Mouse (Mus musculus) layer of hippocampus, adult 11-12 months (tissue): Measurements from ENCODE around the gene Derl2.
A peak's percentile ranks its signal among the peaks of the same experiment; 100 is the strongest.

Experiments
- DNase-seq: peaks from one replicate; pipeline ENCODE4 v3.0.0; 2022; ENCODE audit warnings: low spot score

Derl2 gene

DNA sequence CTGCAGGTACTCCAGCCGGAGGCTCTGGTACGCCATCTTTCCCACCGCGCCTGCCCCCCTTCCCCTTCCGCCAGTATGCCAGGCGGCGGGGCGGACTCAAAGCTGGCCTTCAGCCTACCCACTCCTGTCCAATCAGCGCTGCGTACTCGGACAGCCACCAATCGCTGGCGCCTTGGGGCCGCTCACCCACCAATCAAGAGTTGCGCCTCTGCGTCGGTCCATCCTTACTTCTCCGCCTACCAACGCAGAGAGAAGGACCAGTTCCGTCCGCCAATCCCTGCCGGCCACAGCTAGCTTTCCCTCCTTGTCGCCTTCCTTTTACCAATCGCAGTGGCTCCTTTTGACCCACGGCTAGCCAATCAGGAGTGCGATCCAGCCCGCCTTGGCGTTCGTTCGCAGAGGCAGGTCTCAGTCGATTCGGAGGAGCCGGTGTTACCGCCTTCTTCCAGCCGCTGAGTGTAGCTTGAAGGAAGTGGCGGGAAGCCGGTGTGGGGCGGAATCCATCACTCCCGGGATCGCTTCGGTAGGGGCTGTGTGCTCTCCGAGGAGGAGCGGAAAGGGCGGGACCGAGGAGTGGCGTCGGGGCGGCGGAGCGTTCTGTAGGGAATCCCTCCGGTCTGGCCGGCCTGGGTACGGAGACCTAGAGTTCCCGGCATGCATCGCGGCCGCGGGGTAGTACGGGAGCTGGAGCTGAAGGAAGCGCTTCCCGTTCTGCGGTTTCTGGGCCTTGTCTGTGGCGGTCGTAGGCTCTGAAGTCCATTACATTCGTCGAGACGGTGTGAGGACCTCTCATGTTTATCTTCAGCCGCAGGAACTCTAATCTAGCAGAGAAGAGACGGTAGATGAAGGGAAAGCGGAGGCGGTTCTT is at the start of gene Derl2, which contains the start of gene Mis12:
TSS of gene Derl2 (minus strand) at position 641 of the 868 bp plus-strand sequence.
TSS of gene Mis12 (plus strand) at position 411 of the 868 bp plus-strand sequence.
- DNase-seq = peak; percentile 99

DNA sequence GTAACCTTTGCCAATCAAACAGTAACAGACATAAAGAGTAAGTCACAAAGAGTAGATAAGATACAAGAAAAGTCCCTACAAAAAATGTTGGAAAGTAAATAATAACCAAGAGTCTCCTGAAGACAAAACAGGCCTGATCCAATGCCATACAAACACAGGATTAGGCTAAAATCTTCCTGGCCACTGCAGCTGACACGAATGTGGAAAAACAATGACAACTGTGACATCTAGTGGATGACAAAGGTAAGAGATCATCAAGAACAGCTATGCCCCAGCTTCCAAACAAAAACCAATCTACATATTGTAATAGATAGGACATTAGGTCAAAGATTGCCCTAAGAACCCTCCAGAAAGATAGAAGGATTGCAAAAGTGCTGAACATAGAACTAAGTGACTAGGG is 32.9 kb upstream of the Derl2 start:
- no peak for DNase-seq

DNA sequence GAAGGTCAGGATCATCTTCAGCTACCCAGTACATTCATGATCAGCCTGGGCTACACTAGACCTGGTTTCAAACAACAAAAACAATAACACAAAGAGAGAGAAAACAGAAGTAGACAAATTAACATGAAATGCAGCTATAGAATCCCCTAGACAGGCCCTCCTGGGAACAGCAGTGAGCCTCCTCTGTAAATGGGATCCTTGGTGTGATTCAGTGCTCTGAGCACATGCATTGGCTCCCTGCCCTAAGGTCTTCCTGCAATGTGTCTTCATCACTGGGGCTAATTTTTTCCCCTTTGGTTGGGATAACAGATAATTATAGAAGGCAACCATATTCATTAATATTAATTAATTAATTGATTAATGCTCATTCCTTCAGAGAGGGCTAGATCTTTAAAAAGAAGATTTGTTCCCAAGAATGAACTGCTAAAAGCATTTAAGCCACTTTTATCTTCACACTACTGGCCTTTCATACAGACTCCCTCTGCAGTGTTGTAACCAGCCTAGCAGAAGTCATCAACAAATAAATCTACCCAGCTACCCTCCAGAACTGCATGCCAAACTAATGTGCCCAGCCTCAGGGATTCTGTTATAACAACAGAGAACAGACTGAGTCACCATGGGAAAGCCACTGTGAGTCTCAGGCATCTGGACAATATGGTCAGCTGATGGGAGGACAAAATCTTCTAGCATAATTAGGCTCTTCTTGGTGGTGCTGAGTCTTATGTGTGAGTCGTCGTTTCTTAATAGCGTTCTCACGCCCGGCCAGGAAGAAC is 20.1 kb upstream of the Derl2 start:
- no peak for DNase-seq

DNA sequence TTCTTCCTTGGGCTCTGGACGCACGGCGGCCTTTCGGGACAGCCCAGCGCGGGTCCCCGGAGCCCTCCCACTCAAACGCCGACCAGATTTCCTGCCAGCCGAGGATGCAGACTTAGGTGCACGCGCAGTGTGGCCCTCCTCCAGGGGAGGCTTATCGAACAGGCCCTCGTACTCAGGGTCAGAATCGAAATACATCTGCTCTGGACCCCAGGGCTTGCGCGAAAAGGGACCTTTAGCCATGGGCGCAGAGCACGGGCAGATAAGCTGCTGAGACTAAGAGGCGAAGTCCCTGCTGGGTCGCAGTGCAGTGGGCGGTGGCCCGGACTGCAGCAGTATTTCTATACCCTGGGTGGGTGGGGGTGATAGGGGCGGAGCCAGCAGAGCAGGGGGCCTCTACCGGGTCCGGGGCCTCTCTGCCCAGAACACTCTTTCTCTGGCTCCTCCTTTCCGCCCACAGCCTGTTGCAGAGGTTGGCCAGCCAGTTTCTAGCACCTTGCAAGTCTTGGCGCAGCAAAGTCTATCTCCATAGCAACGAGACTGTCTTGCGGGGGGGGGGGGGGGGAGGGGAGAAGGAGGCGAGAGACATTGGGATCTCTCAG is 13.6 kb upstream of the Derl2 start, which contains the start of gene 6330403K07Rik:
TSS of gene 6330403K07Rik (minus strand) at position 351 of the 599 bp plus-strand sequence.
- DNase-seq = peak; percentile 48

DNA sequence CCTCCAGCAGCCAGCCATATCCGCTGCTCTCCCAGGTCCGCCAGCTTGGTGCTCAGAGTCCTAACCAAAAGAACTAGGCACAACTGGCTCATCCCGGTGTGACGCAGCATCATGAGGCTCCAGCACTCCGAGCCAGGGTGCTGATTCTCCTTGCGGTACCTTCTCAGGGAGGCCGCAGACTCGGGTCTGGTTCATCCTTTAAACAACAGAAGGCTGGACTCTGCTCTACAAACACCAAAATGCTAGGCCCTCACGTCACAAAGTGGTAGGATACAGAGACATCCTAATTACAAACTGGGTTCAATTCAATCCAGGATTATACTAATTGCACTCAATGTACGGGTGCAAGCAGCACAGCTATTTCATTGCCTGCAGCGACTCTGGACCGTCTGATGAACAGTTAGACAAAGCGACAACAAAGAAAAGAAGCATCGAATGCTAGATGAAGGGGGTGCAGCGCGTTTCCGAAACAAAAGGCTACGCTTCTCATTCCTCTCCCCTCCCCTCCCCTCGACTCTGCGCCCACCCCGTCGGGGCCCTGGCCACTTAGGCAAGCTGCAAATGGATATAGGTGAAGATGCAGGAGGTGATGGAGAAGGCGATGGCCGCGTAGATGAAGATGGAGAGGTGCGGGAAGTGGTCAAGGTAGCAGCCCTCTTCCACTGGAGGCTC is 13.0 kb upstream of the Derl2 start:
- peak; percentile 38 for DNase-seq

DNA sequence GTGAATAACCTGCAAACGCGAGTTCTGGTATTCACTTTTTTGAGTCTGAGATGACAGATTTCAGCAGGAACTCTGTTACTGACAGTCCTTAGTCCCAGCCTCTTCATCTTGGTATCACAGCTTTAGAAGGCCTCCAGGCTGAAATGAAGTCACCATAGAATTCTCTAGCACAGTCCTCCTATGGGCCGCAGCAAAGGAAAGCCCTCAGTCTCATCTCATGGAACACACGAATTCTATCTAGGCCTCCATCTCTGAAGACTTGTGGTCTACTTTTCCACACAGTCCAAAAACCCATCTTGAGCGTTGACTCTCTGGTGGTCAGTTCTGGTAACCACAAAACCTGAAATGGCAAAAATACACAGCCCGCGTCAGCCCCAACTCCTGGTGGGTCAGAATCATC is 12.4 kb upstream of the Derl2 start:
- no peak for DNase-seq

DNA sequence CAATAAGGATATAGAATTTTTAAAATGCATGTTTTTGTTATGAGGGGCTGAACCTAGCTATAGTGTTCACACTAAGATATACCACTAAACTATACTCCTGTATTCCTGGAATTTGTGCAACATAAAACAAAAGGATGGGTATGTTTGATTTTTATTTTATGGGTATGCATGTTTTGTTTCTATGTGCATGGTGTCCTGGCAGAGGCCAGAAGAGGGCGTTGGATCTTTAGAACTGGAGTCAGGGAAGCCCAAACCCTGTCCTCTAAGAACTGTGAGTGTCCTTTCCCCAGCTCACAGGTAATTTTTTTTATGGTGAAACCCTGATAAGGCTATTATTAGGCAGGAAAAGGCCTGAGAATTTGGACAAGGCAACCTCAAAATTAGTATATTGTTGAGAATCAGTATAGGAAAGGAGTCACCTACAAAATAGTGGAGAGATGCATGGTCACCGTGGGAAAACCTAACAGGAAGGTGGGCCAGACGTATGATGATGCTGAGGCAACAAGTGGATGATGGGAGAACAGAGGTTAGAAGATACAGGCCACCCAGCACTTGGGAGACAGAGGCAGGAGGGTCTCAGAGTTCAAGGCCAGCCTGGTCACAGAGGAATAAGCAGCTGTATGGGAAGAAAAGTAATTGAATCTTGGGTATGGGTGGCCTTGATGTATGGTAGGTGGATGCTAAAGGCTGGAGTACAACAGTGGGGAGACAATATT is 9.9 kb upstream of the Derl2 start:
- DNase-seq = no peak

DNA sequence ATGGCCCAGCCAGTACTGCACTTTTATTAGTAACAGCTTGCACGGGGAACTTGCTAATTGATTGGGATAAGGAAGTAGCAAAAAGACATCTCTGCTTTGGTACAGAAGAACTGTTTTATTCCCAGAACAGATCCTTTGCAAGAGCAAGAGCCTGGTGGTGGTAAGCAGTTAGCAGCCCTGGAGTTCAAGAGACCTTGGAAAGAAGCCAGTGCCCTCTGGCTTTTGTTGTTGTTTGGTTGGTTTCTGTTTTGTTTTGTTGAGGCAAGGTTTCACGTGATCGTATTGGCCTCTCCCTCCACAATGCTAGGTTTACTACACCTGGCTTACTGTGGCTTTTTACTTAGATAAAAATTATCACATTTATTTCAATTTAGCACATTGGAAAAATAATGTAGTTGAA is 8.6 kb upstream of the Derl2 start:
- no peak for DNase-seq

DNA sequence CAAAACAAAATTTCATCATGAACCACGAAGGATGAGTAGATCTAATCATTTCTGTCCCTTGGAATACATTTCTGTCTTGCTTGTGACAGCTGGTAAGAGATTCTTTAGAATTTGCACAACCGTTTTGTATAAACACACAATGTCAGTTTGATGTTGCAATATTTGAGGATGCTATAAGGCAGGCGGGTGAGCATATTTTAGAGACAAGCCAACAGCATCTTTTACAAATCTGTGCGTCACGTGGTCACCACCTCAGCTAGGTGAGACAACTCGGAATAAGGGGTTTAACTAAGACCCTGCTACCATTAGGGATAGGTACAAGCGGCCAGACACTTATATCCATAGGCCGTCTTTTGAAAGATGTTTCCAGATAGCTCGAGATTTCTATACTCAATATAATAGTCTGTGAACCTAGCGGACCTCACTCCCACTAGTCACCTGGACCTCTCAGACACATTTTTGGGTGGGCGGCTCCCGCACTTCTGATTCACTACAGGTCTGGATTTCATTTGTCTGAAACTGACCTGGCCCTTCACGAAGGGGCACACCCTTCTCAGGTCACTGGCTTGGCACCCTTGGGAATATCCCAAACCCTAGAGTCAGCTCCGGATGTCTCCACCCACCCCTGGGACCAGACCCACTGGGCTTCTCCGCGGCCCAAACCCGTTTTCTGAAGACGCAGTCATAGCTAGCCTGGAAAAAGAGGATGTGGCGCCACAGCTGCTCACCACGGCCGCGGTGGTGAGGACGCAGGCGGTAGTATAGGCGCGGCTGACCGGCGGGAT is 1.0 kb downstream of the Derl2 start:
- DNase-seq = no peak

DNA sequence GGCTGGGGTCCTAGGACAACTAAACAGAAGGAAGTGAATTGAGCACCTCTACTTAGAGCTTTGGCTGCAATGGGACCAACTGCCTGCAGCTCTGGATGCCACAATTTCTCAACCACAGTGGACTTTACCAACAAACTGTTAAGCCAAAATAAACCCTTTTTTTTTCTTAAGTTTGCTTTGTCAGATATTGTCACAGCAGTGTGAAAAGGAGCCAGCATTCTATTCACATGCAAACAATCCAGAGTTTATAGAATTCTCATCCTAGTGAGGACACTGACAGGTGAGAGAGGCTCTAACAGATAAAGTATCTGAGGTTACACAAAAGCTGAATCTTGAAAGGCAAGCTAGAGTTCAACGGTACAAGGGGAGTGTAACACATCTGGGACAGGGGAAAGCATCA is 2.6 kb downstream of the Derl2 start:
- DNase-seq = no peak

DNA sequence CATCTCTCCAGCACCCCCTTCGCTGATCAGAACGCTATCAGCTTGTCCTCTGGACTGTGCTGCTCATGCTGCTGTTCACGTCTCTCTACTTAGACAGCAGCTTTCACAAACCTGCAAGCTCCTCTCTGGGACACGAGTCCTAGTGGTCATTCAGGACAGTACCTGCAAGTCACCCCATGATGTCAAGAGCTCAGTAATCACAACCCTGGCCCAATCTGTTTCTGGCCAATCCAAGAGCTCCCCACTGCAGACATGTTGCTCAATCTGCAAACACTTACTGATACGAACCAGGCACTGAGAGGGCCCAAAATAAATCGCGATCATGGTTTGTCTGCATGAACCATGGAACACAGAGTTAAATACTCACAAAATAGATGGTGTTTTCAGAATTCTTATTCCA is 6.9 kb downstream of the Derl2 start:
- DNase-seq = no peak

DNA sequence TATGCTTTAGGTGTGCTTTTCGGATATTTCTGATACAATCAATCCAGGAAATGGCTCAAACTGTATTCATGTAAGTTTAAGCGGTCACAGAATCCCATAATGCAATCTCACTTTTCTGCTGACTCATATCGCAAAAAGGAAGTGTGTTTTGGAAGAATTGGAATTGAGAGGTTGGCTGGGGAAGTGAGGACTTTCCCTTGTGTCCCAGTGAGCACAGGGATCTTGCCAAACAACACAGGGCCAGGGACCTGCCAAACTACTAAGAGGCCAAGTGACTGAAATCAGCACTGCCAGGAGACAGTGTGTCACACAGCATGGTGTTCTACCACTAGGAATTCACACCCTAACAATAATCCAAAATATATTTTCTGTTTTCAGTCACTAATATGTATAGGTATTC is 11.3 kb downstream of the Derl2 start:
- DNase-seq = no peak

DNA sequence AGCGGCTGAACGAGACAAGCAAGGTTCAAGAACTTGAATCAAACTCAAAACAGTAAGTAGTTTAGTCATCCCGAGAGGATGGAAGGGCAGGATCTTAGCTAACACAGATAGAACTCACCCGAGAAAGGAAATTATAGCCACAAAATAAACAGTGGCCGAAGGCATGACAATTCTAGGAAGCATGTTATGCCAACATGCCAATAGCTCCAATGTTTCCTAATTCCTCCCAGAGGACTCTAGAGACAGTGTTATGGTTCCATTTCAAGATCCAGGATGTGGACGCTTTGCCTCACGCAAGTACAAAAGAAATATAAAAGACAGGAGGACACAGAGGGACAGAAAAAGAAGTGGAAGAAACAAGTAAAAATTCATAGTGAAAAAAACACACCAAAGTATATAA is 11.8 kb downstream of the Derl2 start:
- DNase-seq = no peak

DNA sequence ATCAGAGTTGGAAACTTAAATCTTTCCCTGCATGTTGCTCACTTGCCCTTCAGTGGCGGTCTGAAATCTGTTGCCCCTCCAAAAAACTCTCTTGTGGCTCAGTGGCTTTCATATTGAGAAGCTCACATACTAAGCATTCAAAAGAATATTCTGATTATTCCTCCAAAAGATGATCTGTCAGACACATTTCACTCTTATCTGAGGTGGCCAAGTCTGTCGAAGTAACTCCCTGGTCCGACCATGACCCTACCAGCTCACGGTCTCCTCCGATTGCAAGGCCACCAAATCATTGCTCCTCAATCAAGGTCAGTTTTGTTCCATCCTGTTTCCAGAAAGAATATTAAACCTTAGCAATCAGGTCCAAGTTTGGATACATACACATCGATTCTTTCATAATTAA is 12.6 kb downstream of the Derl2 start:
- DNase-seq = no peak

DNA sequence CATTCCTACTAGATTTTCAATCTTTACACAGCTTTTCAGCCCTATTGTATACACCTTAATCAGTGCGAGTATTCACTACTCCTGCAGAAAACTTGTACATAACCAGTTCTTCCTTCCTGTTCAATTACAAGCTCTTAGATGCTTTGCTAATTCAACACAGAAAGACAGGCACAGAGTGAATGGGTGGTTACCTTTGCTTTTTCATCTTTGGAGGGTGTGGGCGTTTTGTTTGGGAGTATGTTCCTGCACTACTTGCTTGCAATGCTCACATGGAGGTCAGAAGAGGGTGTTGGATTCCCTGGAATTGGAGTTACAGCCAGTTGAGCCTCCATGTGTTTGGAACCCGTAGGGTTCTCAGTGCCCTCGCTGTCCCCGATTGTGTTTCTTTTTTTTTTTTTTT is 14.6 kb downstream of the Derl2 start:
- DNase-seq = no peak

DNA sequence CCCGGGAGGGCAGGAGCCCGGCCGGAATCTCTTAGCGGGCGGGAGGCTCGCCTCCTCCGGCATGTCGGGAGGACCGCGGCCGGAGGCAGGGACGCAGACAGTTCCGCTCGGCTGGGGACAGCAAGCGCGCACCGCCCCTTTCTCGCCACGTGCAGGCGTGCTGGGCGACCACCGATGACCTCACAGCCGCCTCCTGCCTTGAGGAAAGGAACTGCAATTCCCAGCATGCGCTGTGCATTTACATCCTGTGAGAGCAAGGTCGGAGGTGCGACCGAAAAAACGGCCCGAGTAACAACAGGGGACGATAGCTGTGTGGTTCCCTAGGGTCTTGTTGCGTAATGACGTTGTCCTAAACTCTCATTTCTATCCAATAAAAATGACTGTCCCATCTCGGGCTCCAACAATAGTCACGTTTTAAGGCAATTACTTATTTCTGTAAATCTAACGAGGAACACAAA is 15.3 kb downstream of the Derl2 start, which contains the start of gene Dhx33:
TSS of gene Dhx33 (minus strand) at position 122 of the 458 bp plus-strand sequence.
- peak; percentile 98 for DNase-seq

DNA sequence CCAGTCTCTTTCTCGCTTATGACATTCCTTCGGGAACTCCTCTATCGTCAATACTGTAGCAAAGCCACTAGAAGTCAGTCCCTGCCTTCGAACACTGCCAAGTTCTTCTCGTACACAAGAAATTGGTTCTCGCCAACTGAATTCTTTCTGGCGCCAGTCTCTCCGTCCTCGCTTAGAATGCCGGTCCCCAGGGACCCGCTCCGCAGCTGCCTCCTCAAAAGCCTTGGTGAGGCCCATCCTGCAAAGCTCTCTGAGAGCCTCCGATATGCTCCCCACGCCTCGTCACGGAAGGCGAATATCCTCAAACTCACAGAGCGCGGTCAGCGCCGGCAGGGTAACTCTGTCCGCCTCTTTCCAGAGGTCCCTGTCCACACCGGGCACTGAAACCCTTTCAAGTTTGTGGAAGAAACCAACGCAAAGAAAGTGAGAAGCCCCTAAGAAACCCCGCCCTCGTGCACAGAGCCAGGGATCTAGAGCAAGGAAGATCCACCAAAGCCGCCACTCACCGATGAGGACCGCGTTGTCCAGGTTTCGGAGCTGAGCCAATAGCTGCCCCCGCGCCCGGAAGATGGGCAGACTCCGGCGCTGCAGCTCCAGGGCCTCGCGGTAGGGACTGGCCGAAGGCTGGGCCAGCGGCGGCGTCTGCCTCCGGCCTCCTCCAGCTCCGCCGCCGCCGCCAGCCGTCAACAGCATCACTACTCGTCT is 15.9 kb downstream of the Derl2 start:
- no peak for DNase-seq

DNA sequence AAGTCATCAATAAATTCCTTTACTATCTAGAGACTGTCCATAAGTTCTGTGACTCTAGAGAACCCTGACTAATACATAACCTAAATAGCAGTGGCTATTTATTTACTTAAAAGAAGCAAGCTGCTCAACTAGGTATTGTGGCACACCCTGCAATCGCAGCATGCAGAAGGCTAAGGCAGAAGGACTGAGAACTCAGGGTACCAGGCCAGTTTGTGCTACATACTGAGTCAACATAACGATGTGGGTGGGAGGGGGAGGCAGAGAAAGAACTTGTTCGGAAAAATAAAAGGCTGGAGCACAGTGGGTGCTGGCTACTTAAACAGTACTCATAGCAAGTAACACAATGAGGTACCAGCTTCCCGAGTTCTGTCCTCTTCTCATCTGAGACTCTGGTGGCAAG is 18.5 kb downstream of the Derl2 start:
- peak; percentile 71 for DNase-seq

DNA sequence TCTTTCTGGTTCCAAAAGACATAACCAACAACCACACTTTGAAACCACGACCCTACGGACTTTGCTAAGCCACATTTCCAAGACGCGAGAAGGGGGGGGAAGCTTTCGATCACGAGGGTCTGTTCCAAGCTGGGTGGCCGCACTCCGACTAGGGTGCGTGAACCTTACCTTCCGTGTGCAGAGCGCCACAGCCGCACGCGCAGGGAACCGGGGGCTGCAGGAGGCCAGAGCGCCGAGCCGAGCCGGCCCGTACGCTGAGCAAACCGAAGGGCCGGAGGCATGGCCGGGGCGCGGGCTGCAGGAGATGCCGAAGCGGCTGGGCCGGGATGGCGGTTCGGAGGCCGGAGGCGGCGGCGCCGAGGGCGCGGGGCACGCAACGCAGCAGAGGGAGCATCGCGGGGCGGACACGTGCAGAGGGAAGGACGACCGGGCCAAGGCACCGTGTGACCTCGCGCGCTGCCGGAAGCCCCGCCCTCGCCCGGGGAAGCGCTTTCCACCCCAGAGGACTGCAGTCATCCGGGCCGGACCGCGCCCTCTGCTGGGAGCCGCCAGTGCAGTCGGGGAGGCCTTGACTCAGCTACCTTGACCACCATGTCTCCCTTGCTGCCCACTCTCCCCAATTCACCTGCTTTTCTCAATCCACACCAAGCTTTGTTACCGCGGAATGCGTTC is 36.9 kb downstream of the Derl2 start, which contains the start of gene C1qbp:
TSS of gene C1qbp (minus strand) at position 470 of the 672 bp plus-strand sequence.
- peak; percentile 94 for DNase-seq
